Mouse (Mus musculus) midbrain, embryonic 13.5 days (tissue): ENCODE results near the gene Spns3. TPM values are rescaled to one million over a fixed set of nuclear protein-coding genes. Genes with fewer than 3 reads are reported as not detected.

Experiments
- ATAC-seq: fragments of 200-750 bp; cut with Nextera tagmentation; 2 replicates; pipeline ENCODE4 v1.8.0; 2017; ENCODE audit warnings: mild to moderate bottlenecking, moderate TSS enrichment, moderate library complexity
- H3K27ac ChIP-seq: fragments of 300-500 bp; sonication (generic); 2 replicates; pipeline ENCODE4 v1.5.1; 2015; ENCODE audit warnings: inconsistent platforms, mild to moderate bottlenecking, moderate library complexity
- H3K27me3 ChIP-seq: fragments of 300-500 bp; sonication (generic); 2 replicates; pipeline ENCODE4 v1.6.1; 2015; ENCODE audit warnings: mild to moderate bottlenecking, inconsistent platforms
- H3K36me3 ChIP-seq: fragments of 300-500 bp; sonication (generic); 2 replicates; pipeline ENCODE4 v1.6.1; 2015; ENCODE audit warnings: mild to moderate bottlenecking, inconsistent platforms
- H3K4me1 ChIP-seq: fragments of 300-500 bp; sonication (generic); replicated peaks from 2 replicates; pipeline ENCODE4 v1.6.1; 2015; ENCODE audit warnings: inconsistent platforms
- H3K4me2 ChIP-seq: fragments of 300-500 bp; sonication (generic); replicated peaks from 2 replicates; pipeline ENCODE4 v1.6.1; 2015; ENCODE audit warnings: moderate library complexity, mild to moderate bottlenecking, inconsistent platforms
- H3K4me3 ChIP-seq: fragments of 300-500 bp; sonication (generic); replicated peaks from 2 replicates; pipeline ENCODE4 v1.5.1; 2015; ENCODE audit warnings: mild to moderate bottlenecking, inconsistent platforms
- H3K9ac ChIP-seq: fragments of 300-500 bp; sonication (generic); replicated peaks from 2 replicates; pipeline ENCODE4 v1.6.1; 2015; ENCODE audit warnings: mild to moderate bottlenecking, inconsistent platforms
- H3K9me3 ChIP-seq: fragments of 300-500 bp; sonication (generic); 2 replicates; pipeline ENCODE4 v1.6.1; 2016; ENCODE audit warnings: mild to moderate bottlenecking, inconsistent platforms
- WGBS: fragments of 180-500 bp; shearing (Covaris S2); methylation state at CpG from one replicate; pipeline ENCODE4 v1.1.7; 2015; 5-methylcytosine and 5-hydroxymethylcytosine counted together
- polyA plus RNA-seq: library from polyadenylated mRNA; unstranded; fragments of >200 nt; fragmentation: Nextera tagmentation; extraction: Ambion mirVana; gene quantifications from 2 replicates; pipeline ENCODE4 v1.2.1, GENCODE M21; 2015

The Spns3 gene
- polyA plus RNA-seq, 1 experiment from 2014 or later: not detected

DNA sequence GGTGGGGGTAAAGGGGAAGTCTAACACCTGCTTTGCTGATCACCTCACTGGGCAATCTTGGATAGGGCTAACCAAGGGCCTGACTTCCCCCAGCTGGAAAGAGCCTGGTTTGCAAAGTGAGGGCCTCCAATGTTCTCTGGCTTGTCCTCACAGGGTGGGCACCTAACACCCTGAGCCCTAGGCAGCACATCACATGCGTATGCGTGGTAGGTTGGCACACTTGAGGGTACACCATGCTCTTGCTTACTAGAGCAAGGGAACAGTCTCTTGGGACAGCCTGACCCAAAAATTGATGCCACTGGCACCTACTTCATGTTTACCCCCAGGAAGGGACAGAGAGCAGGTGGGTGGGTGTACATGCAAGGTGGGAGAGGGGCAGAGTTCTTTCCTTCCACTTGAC lies 62.6 kb downstream of the Spns3 start:
- Histone ChIP-seq H3K9me3 (no peaks in the 10 kb centered on the region), H3K27me3 (peaks cover 26% of the 10 kb centered on the region; the same call in 1 of the 2 replicates), H3K4me2 (peak overlapping the region; percentile 82), H3K36me3 (no peaks in the 10 kb centered on the region), H3K4me3 (peak overlapping the region; percentile 75), H3K4me1 (peaks cover 52% of the 10 kb centered on the region), H3K9ac (peak overlapping the region; percentile 93), H3K27ac (peak overlapping the region; percentile 95; the same call in 1 of the 2 replicates)
- no peak for ATAC-seq
- WGBS: 90% methylated on average over 2 of the region's 2 CpGs

DNA sequence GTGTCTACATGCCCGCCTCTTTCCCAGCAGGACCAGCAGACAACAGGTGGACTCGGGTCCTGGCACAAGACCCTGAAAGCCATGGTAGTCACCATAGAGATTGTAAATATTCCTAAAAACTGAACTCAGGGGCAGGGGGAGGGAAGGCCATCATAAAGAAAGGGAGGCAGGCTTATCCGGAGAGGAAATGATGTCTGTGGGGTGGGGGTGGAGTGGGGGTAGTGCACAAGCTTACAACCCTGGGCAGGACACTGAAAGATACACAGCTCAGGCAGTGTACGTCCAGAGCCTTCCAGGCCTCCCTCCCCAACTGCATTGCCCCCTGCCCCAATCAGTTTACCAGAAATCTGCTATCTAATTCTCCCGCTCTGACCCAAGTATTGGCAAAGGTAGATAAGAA lies 63.1 kb downstream of the Spns3 start:
- no peak for ATAC-seq
- Histone ChIP-seq H3K4me1 (peaks cover 52% of the 10 kb centered on the region), H3K27me3 (peaks cover 26% of the 10 kb centered on the region; the same call in 1 of the 2 replicates), H3K27ac (no peak overlapping the region), H3K4me3 (peak overlapping the region; percentile 75), H3K9me3 (no peaks in the 10 kb centered on the region), H3K4me2 (peak overlapping the region; percentile 82), H3K9ac (peak overlapping the region; percentile 93), H3K36me3 (no peaks in the 10 kb centered on the region)
- 57% methylated on average over 5 of the region's 5 CpGs for WGBS

- H3K4me2 ChIP-seq: no peak overlapping the region
- 80% methylated on average over 11 of the region's 11 CpGs for WGBS
- no peak overlapping the region for H3K27ac ChIP-seq
These were observed 64.3 kb downstream of the Spns3 start for GRCm38 (mm10) chr11:72485960-72486359.

GRCm38 (mm10) chr11:72485157-72485556 lies 65.1 kb downstream of the Spns3 start:
- H3K4me1 ChIP-seq: peaks cover 50% of the 10 kb centered on the region
- H3K9me3 ChIP-seq: no peaks in the 10 kb centered on the region
- no peaks in the 10 kb centered on the region for H3K36me3 ChIP-seq
- no peak overlapping the region for H3K4me3 ChIP-seq
- ATAC-seq: no peak
- no peak overlapping the region for H3K4me2 ChIP-seq
- H3K9ac ChIP-seq: no peak overlapping the region
- H3K27ac ChIP-seq: no peak overlapping the region
- H3K27me3 ChIP-seq: peaks cover 22% of the 10 kb centered on the region; the same call in 1 of the 2 replicates
- 44% methylated on average over 5 of the region's 5 CpGs for WGBS

More at GRCm38 (mm10) chr11:72485960-72486359, 64.3 kb downstream of the Spns3 start:
- Histone ChIP-seq H3K9ac (no peak overlapping the region), H3K4me3 (no peak overlapping the region), H3K36me3 (no peaks in the 10 kb centered on the region), H3K4me1 (peaks cover 52% of the 10 kb centered on the region), H3K27me3 (peaks cover 22% of the 10 kb centered on the region; the same call in 1 of the 2 replicates), H3K9me3 (no peaks in the 10 kb centered on the region)
- no peak for ATAC-seq

GRCm38 (mm10) chr11:72484549-72484948 lies 65.8 kb downstream of the Spns3 start:
- 78% methylated on average over 6 of the region's 6 CpGs for WGBS
- no peak overlapping the region for H3K9ac ChIP-seq
- no peak for ATAC-seq
- peaks cover 47% of the 10 kb centered on the region for H3K4me1 ChIP-seq
- peaks cover 22% of the 10 kb centered on the region; the same call in 1 of the 2 replicates for H3K27me3 ChIP-seq
- H3K36me3 ChIP-seq: no peaks in the 10 kb centered on the region
- no peaks in the 10 kb centered on the region for H3K9me3 ChIP-seq
- H3K4me3 ChIP-seq: no peak overlapping the region
- H3K4me2 ChIP-seq: no peak overlapping the region
- H3K27ac ChIP-seq: no peak overlapping the region

DNA sequence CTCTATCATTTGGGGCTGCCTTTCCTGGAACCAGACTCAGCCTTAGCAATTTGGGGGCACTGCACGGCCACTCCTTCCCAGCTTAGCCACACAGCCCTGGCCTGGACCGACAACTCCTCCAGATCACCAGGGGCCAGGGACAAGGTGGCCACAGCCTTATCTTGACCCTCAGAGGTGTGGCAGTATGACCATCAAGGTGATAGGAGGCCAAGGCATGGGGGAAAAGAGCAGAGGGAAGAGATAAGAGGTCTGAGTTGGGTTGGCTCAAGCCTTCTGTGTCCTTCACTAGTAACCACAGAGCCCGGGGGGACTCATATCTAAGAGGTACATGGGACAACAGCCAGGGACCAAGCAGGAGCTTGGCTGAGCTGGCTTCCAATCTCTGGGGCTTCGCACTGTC lies 68.4 kb downstream of the Spns3 start:
- H3K9ac ChIP-seq: no peak overlapping the region
- no peaks in the 10 kb centered on the region for H3K9me3 ChIP-seq
- no peak overlapping the region for H3K4me3 ChIP-seq
- no peak overlapping the region for H3K4me2 ChIP-seq
- no peaks in the 10 kb centered on the region for H3K36me3 ChIP-seq
- H3K27ac ChIP-seq: no peak overlapping the region
- H3K27me3 ChIP-seq: 0 out of 2 replicates have a peak, but pooled peaks cover 3% of the 10 kb centered on the region
- 82% methylated on average over 4 of the region's 4 CpGs for WGBS
- peaks cover 37% of the 10 kb centered on the region for H3K4me1 ChIP-seq
- no peak for ATAC-seq

DNA sequence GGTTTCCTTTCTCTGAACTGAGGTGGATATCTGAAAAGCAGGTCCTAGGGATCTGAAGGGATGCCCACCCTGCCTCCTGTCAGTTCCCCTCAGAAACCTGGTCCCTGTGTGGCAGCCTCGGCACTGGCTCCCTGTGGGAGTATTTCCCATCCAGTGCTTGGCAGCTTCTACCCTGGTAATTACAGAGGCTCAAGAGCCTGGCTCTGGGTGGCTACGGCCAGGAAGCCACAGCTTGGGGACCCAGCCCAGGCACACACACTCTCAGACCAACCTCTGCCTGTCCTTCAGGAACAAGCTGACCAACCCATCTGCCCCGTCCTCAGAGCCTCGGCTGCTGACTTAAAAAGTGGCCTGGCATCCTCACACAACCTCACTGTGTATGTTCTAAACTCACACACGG lies 69.0 kb downstream of the Spns3 start:
- ATAC-seq: no peak
- 80% methylated on average over 5 of the region's 5 CpGs for WGBS
- Histone ChIP-seq H3K9me3 (no peaks in the 10 kb centered on the region), H3K4me2 (no peak overlapping the region), H3K27ac (no peak overlapping the region), H3K27me3 (no peaks in the 10 kb centered on the region), H3K4me1 (peaks cover 36% of the 10 kb centered on the region), H3K9ac (no peak overlapping the region), H3K36me3 (no peaks in the 10 kb centered on the region), H3K4me3 (no peak overlapping the region)

- WGBS: 80% methylated on average over 2 of the region's 2 CpGs
These were observed 70.8 kb downstream of the Spns3 start for GRCm38 (mm10) chr11:72479499-72479898.

DNA sequence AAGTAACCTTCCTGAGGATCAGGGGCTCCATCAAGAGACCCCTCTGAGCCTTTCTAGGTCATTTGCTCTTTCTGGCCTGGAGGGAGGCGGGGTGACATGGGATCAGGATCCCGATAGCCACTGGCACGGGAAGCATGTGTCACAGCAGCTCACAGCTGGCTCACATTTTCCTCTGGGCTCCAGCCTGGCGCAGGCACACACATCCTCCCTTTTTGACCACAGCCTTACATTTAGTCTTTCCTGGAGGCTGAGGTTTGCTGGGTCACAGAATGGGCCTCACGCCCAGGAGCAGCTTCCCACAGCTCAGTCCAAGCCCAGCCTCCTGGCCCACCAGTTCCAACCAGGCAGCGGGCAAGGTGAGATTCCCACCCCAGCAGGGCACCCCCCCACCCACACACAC lies 72.1 kb downstream of the Spns3 start:
- H3K27me3 ChIP-seq: no peaks in the 10 kb centered on the region
- no peak overlapping the region for H3K4me3 ChIP-seq
- H3K4me2 ChIP-seq: no peak overlapping the region
- peaks cover 10% of the 10 kb centered on the region for H3K36me3 ChIP-seq
- no peaks in the 10 kb centered on the region for H3K9me3 ChIP-seq
- 77% methylated on average over 6 of the region's 6 CpGs for WGBS
- H3K27ac ChIP-seq: no peak overlapping the region
- H3K4me1 ChIP-seq: peaks cover 29% of the 10 kb centered on the region
- ATAC-seq: no peak
- no peak overlapping the region for H3K9ac ChIP-seq

More at GRCm38 (mm10) chr11:72479499-72479898, 70.8 kb downstream of the Spns3 start:
- Histone ChIP-seq H3K4me3 (no peak overlapping the region), H3K27me3 (no peaks in the 10 kb centered on the region), H3K4me1 (peaks cover 30% of the 10 kb centered on the region), H3K9me3 (no peaks in the 10 kb centered on the region), H3K9ac (no peak overlapping the region), H3K4me2 (no peak overlapping the region), H3K36me3 (no peaks in the 10 kb centered on the region), H3K27ac (no peak overlapping the region)
- no peak for ATAC-seq

- no peak; the same call in 1 of the 2 replicates for ATAC-seq
- WGBS: 86% methylated on average over 1 of the region's 1 CpGs
- H3K27me3 ChIP-seq: no peaks in the 10 kb centered on the region
- H3K4me1 ChIP-seq: peaks cover 29% of the 10 kb centered on the region
- H3K4me2 ChIP-seq: no peak overlapping the region
- no peak overlapping the region for H3K4me3 ChIP-seq
- H3K9ac ChIP-seq: peak overlapping the region; percentile 26; the same call in 1 of the 2 replicates
- H3K36me3 ChIP-seq: peaks cover 16% of the 10 kb centered on the region
- no peaks in the 10 kb centered on the region for H3K9me3 ChIP-seq
- H3K27ac ChIP-seq: peak overlapping the region; percentile 37
These were observed 72.7 kb downstream of the Spns3 start for GRCm38 (mm10) chr11:72477653-72478052.

- no peaks in the 10 kb centered on the region for H3K9me3 ChIP-seq
- 44% methylated on average over 5 of the region's 5 CpGs for WGBS
- H3K4me3 ChIP-seq: no peak overlapping the region
- H3K27ac ChIP-seq: peak overlapping the region; percentile 37; the same call in 1 of the 2 replicates
- no peaks in the 10 kb centered on the region for H3K27me3 ChIP-seq
- peak overlapping the region; percentile 26 for H3K9ac ChIP-seq
- ATAC-seq: no peak; the same call in 1 of the 2 replicates
- peaks cover 29% of the 10 kb centered on the region for H3K4me1 ChIP-seq
- peaks cover 20% of the 10 kb centered on the region for H3K36me3 ChIP-seq
- no peak overlapping the region for H3K4me2 ChIP-seq
These were observed 73.1 kb downstream of the Spns3 start for GRCm38 (mm10) chr11:72477182-72477581.

GRCm38 (mm10) chr11:72476074-72476625 lies 74.2 kb downstream of the Spns3 start:
- no peaks in the 10 kb centered on the region for H3K9me3 ChIP-seq
- no peak overlapping the region for H3K4me2 ChIP-seq
- H3K4me1 ChIP-seq: peaks cover 29% of the 10 kb centered on the region
- H3K36me3 ChIP-seq: peaks cover 20% of the 10 kb centered on the region
- 83% methylated on average over 7 of the region's 7 CpGs for WGBS
- no peak overlapping the region for H3K4me3 ChIP-seq
- H3K9ac ChIP-seq: no peak overlapping the region
- no peak for ATAC-seq
- no peak overlapping the region for H3K27ac ChIP-seq
- no peaks in the 10 kb centered on the region for H3K27me3 ChIP-seq

DNA sequence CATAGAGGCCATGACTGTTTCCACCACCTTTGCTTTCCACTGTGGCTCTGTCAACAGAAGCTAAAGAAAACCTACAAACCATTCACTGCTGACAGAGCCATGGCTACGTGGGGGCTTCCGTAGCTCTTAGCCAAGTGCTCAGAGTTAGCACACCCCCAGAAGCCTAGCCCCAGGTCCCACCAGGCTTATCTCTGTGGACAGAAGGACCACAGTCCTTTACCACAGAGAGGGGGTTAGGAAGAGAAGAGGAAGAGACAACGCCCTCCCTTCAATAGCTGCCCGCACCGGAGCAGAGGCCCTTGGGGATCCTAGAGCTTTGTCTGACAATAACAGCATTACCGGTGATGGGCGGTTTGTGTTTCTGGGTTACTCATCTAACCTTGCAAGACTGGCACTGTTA lies 74.9 kb downstream of the Spns3 start:
- WGBS: 75% methylated on average over 7 of the region's 7 CpGs
- H3K27ac ChIP-seq: no peak overlapping the region
- peaks cover 20% of the 10 kb centered on the region for H3K36me3 ChIP-seq
- H3K9ac ChIP-seq: no peak overlapping the region
- H3K27me3 ChIP-seq: no peaks in the 10 kb centered on the region
- H3K4me3 ChIP-seq: no peak overlapping the region
- no peak overlapping the region for H3K4me2 ChIP-seq
- H3K9me3 ChIP-seq: no peaks in the 10 kb centered on the region
- peaks cover 29% of the 10 kb centered on the region for H3K4me1 ChIP-seq
- ATAC-seq: no peak
